Mouse (Mus musculus) embryonic stem cell, embryonic (primary cell): ENCODE data around the gene Dcaf11.

Source experiments
- CTCF ChIA-PET, 4 experiments: fragments of 300-600 bp in 2 of 4; fragments of 350-600 bp in 2 of 4; sonication (Branson Sonifier 250); formaldehyde crosslinking; loops; one replicate each; lab custom pipeline; 2022; ENCODE audit warnings: inconsistent platforms in 2 of 4; lab: Charles Lee
- POLR2A ChIA-PET, 4 experiments: fragments of 300-600 bp in 2 of 4; fragments of 350-600 bp in 2 of 4; sonication (Branson Sonifier 250); formaldehyde crosslinking; loops; one replicate each; lab custom pipeline; 2022; ENCODE audit warnings: antibody characterized with exemption in 4 of 4, inconsistent platforms in 1 of 4; lab: Charles Lee

Gene Dcaf11

GRCm38 (mm10) chr14:55565748-55566147 lies 5.9 kb downstream of the Dcaf11 start:
- CTCF ChIA-PET, result no interaction called here
- POLR2A ChIA-PET, result interaction anchor here in 2 of 4 experiments (1.8 to 8.6 kb wide), 3 partner anchors 12 to 26 kb away, joined by 4 to 92 read pairs (median 5); partner anchors contain the start of genes Psme1 (in 2 of the 2), Fitm1 (in 1 of the 2) and Pck2 (in 1 of the 2)

- POLR2A ChIA-PET, result interaction anchor here in 2 of 4 experiments (0.8 to 8.6 kb wide), 5 partner anchors 10 to 28 kb away, joined by 3 to 92 read pairs (median 4); partner anchors contain the start of genes Psme1 (in 2 of the 2), Fitm1 (in 1 of the 2), Pck2 (in 1 of the 2) and Psme2 (in 1 of the 2)
- CTCF ChIA-PET, result no interaction called here
These were observed 7.7 kb downstream of the Dcaf11 start for GRCm38 (mm10) chr14:55567496-55567895.

GRCm38 (mm10) chr14:55570588-55570987 lies 10.8 kb downstream of the Dcaf11 start:
- ChIA-PET CTCF (interaction anchor here in 2 of 4 experiments (0.6 to 1.7 kb wide), 3 partner anchors 10 to 314 kb away, joined by 3 to 6 read pairs (median 3); partner anchors contain the start of genes A730061H03Rik (in 1 of the 2) and Khnyn (in 1 of the 2)), POLR2A (interaction anchor here in 3 of 4 experiments (0.7 to 2.8 kb wide), 9 partner anchors 9 to 449 kb away, joined by 3 to 15 read pairs (median 4); partner anchors contain the start of genes A730061H03Rik (in 2 of the 3), Dcaf11 (in 2 of the 3), Emc9 (in 1 of the 3) and Gmpr2 (in 1 of the 3))

- POLR2A ChIA-PET, result interaction anchor here in 3 of 4 experiments (0.6 to 2.8 kb wide), 6 partner anchors 11 to 1337 kb away, joined by 3 to 15 read pairs (median 6); partner anchors contain the start of genes A730061H03Rik (in 3 of the 3), Dcaf11 (in 2 of the 3), Emc9 (in 1 of the 3) and Pck2 (in 1 of the 3)
These were observed 12.0 kb downstream of the Dcaf11 start for GRCm38 (mm10) chr14:55571760-55572159.

GRCm38 (mm10) chr14:55575302-55575701 lies 15.5 kb downstream of the Dcaf11 start, which contains the start of gene Fitm1:
Gene Fitm1, plus strand, starts transcription at chr14:55575617.
- CTCF ChIA-PET, result interaction anchor here in 2 of 4 experiments (0.6 to 1.5 kb wide), 7 partner anchors 10 to 574 kb away, joined by 3 to 13 read pairs (median 3); partner anchors contain the start of genes Emc9 (in 1 of the 2) and Pck2 (in 1 of the 2)
- POLR2A ChIA-PET, result interaction anchor here (0.6 to 8.0 kb wide), 19 partner anchors 9 to 922 kb away, joined by 3 to 92 read pairs (median 4); partner anchors contain the start of genes A730061H03Rik (in 3 of the 4), Dcaf11 (in 2 of the 4), Psme2 (in 2 of the 4) and Rnf31 (in 2 of the 4)

More at GRCm38 (mm10) chr14:55571760-55572159, 12.0 kb downstream of the Dcaf11 start:
- CTCF ChIA-PET, result no interaction called here

- ChIA-PET CTCF (interaction anchor here in 3 of 4 experiments (0.6 to 1.6 kb wide), 10 partner anchors 10 to 574 kb away, joined by 3 to 19 read pairs (median 4); partner anchors contain the start of genes A730061H03Rik (in 1 of the 3), Dcaf11 (in 1 of the 3), Emc9 (in 1 of the 3) and Pck2 (in 1 of the 3)), POLR2A (interaction anchor here (0.6 to 8.0 kb wide), 16 partner anchors 9 to 921 kb away, joined by 3 to 92 read pairs (median 6); partner anchors contain the start of genes A730061H03Rik (in 2 of the 4), Dcaf11 (in 2 of the 4), Psme2 (in 2 of the 4) and Rnf31 (in 2 of the 4))
These were observed 15.9 kb downstream of the Dcaf11 start for GRCm38 (mm10) chr14:55575711-55576110.

GRCm38 (mm10) chr14:55576376-55576775 lies 16.6 kb downstream of the Dcaf11 start:
- ChIA-PET POLR2A (interaction anchor here in 3 of 4 experiments (0.7 to 8.0 kb wide), 10 partner anchors 9 to 59 kb away, joined by 4 to 92 read pairs (median 10); partner anchors contain the start of genes A730061H03Rik (in 2 of the 3), Dcaf11 (in 2 of the 3), Psme2 (in 2 of the 3) and Rnf31 (in 2 of the 3)), CTCF (interaction anchor here in 2 of 4 experiments (0.5 to 1.6 kb wide), 6 partner anchors 13 to 299 kb away, joined by 3 to 19 read pairs (median 4); partner anchors contain the start of genes A730061H03Rik (in 1 of the 2), Dcaf11 (in 1 of the 2) and Pck2 (in 1 of the 2))

GRCm38 (mm10) chr14:55577871-55578667 lies 18.3 kb downstream of the Dcaf11 start, which contains the start of gene Psme1:
Gene Psme1, plus strand, starts transcription at chr14:55578123.
- POLR2A ChIA-PET, result interaction anchor here (0.6 to 8.0 kb wide), 27 partner anchors 10 to 665 kb away, joined by 3 to 92 read pairs (median 4); partner anchors contain the start of genes A730061H03Rik (in 4 of the 4), Dcaf11 (in 4 of the 4), Rec8 (in 3 of the 4) and Rnf31 (in 3 of the 4)
- CTCF ChIA-PET, result interaction anchor here in 3 of 4 experiments (0.5 to 1.5 kb wide), 15 partner anchors 13 to 936 kb away, joined by 3 to 9 read pairs (median 3); partner anchors contain the start of genes Psme2 (in 3 of the 3), Rnf31 (in 3 of the 3), A730061H03Rik (in 2 of the 3) and Dcaf11 (in 1 of the 3)

GRCm38 (mm10) chr14:55578668-55579269 lies 19.0 kb downstream of the Dcaf11 start:
- POLR2A ChIA-PET, result interaction anchor here (0.6 to 8.0 kb wide), 23 partner anchors 9 to 666 kb away, joined by 3 to 92 read pairs (median 5); partner anchors contain the start of genes A730061H03Rik (in 4 of the 4), Dcaf11 (in 4 of the 4), Rnf31 (in 3 of the 4) and Psme2 (in 2 of the 4)

GRCm38 (mm10) chr14:55579511-55580496 lies 20.0 kb downstream of the Dcaf11 start:
- CTCF ChIA-PET, result interaction anchor here in 3 of 4 experiments (0.5 to 1.9 kb wide), 9 partner anchors 11 to 1484 kb away, joined by 3 to 5 read pairs (median 4); partner anchors contain the start of genes A730061H03Rik (in 1 of the 3), Psme2 (in 1 of the 3) and Rec8 (in 1 of the 3)
- POLR2A ChIA-PET, result interaction anchor here in 3 of 4 experiments (0.6 to 8.0 kb wide), 17 partner anchors 11 to 1518 kb away, joined by 3 to 92 read pairs (median 4); partner anchors contain the start of genes A730061H03Rik (in 3 of the 3), Dcaf11 (in 3 of the 3), Psme2 (in 3 of the 3) and Rnf31 (in 3 of the 3)

More at GRCm38 (mm10) chr14:55578668-55579269, 19.0 kb downstream of the Dcaf11 start:
- CTCF ChIA-PET, result interaction anchor here in 3 of 4 experiments (0.6 to 1.5 kb wide), 15 partner anchors 12 to 937 kb away, joined by 3 to 9 read pairs (median 3); partner anchors contain the start of genes Psme2 (in 3 of the 3), Rnf31 (in 3 of the 3), A730061H03Rik (in 2 of the 3) and Dcaf11 (in 1 of the 3)

- CTCF ChIA-PET, result interaction anchor here in 3 of 4 experiments (0.8 to 1.9 kb wide), 4 partner anchors 10 to 646 kb away, joined by 3 to 6 read pairs (median 4); partner anchors contain the start of genes Psme2 (in 2 of the 3), A730061H03Rik (in 1 of the 3) and Rnf31 (in 1 of the 3)
- POLR2A ChIA-PET, result interaction anchor here in 3 of 4 experiments (0.6 to 8.0 kb wide), 11 partner anchors 10 to 1825 kb away, joined by 3 to 92 read pairs (median 4); partner anchors contain the start of genes Psme2 (in 3 of the 3), Rnf31 (in 3 of the 3), A730061H03Rik (in 2 of the 3) and Dcaf11 (in 2 of the 3)
These were observed 20.9 kb downstream of the Dcaf11 start for GRCm38 (mm10) chr14:55580731-55581130.

GRCm38 (mm10) chr14:55581981-55582681 lies 22.3 kb downstream of the Dcaf11 start:
- CTCF ChIA-PET, result interaction anchor here in 2 of 4 experiments (0.7 to 1.9 kb wide), 3 partner anchors 9 to 85 kb away, joined by 3 to 6 read pairs (median 6); partner anchors contain the start of genes Psme2 (in 1 of the 2) and Rnf31 (in 1 of the 2)

GRCm38 (mm10) chr14:55584303-55584701 lies 24.5 kb downstream of the Dcaf11 start:
- POLR2A ChIA-PET, result interaction anchor here (0.5 to 3.5 kb wide), 15 partner anchors 8 to 299 kb away, joined by 3 to 29 read pairs (median 4); partner anchors contain the start of genes A730061H03Rik (in 2 of the 4), Dcaf11 (in 2 of the 4), Fitm1 (in 2 of the 4) and Pck2 (in 2 of the 4)

More at GRCm38 (mm10) chr14:55581981-55582681, 22.3 kb downstream of the Dcaf11 start:
- POLR2A ChIA-PET, result interaction anchor here in 2 of 4 experiments (0.8 to 3.5 kb wide), 3 partner anchors 9 to 22 kb away, joined by 3 to 29 read pairs (median 8); partner anchors contain the start of genes A730061H03Rik (in 2 of the 2), Dcaf11 (in 1 of the 2) and Psme2 (in 1 of the 2)

More at GRCm38 (mm10) chr14:55584303-55584701, 24.5 kb downstream of the Dcaf11 start:
- CTCF ChIA-PET, result interaction anchor here in 3 of 4 experiments (0.6 to 1.9 kb wide), 6 partner anchors 17 to 178 kb away, joined by 3 to 6 read pairs (median 4); no protein-coding TSS in a partner anchor
